Mouse (Mus musculus) testis, adult 2 months (tissue): ENCODE measurements at regions not wholly inside any gene's neighbourhood (a gene's known extent, or its start where the extent isn't known, plus 50 kb on each side); places are given as distances from the start of the nearest gene placed in this dataset.

Experiments
- CTCF ChIP-seq: fragments of 200-500 bp; IDR thresholded peaks from 2 replicates; pipeline ENCODE4 v1.5.1; 2012; ENCODE audit warnings: low read depth, mild to moderate bottlenecking, inconsistent platforms, low read length, moderate library complexity; ENCODE audit not compliant: control insufficient read depth, insufficient read depth, insufficient replicate concordance
- POLR2A ChIP-seq: fragments of 200-500 bp; IDR thresholded peaks from 2 replicates; pipeline ENCODE4 v1.6.1; 2012; ENCODE audit warnings: low read depth, mild to moderate bottlenecking, inconsistent platforms, low read length, moderate library complexity; ENCODE audit not compliant: control insufficient read depth

DNA sequence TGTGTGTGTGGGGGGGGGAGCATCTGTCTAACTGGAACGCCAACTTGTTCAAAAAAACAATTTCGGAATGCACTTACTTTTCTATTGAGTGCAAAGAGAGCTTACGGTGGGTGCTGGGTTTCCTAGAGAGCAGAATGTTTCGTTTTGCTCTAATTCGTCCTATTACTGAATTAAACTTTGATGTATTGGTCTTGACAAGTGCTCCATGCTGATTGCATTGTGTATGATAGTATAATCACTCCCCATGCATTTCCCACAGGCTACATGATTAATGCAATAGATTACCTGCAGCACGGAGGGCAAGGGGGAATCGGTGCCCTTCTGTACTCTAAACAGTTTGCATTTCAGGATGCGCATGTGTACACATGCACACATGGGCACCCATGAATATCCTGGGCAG, 283.7 kb upstream of the Smim15 start:
- no peak for TF ChIP-seq CTCF
- no peak for TF ChIP-seq POLR2A
